Mouse (Mus musculus) cerebellum, postnatal 14 days (tissue): Measurements from ENCODE around the gene Hsbp1.
"Not testable (repeated sequence)": the region's sequence is repeated elsewhere in the genome, so short reads cannot be mapped to it uniquely, and the experiment has no call there.

Experiments used
- DNase-seq, 2 experiments: peaks; one replicate each; pipeline ENCODE4 v3.0.0; 2021; ENCODE audit warnings: mixed read lengths in 2 of 2

Gene Hsbp1

DNA sequence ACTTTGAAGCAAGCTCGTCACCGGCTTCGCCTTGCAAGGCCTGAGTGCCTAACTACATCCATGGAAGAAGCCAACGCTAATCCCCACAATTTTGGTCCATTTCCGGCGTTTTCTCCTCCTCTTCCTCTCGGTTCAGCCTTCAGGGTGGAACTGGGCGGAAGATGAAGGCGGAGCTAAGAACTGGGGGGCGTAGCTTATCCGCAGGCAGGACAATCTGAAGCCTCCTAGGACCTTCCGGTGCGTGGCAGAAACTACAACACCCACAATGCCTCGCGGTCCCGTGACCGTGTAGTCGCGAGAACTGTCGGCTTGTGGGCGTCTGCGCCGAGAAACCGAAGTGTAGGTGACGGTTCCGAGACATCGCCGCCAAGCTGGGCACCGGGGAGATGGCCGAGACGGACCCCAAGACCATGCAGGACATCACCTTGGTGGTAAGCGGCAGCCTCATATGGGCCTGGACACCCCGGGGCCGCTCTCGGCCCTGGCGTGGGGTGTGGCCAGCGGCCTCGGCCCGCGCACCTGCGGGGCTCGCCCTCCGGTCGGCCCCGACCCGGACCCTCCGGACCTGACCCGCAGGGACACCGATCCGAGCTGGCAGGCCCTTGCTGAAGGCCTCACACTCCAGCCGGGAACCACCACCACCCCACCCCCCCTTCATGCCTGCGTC is at the start of gene Hsbp1:
Gene Hsbp1, plus strand, starts transcription at position 299 of the 667 bp plus-strand sequence.
- peak; percentile 96 to 98 for DNase-seq

DNA sequence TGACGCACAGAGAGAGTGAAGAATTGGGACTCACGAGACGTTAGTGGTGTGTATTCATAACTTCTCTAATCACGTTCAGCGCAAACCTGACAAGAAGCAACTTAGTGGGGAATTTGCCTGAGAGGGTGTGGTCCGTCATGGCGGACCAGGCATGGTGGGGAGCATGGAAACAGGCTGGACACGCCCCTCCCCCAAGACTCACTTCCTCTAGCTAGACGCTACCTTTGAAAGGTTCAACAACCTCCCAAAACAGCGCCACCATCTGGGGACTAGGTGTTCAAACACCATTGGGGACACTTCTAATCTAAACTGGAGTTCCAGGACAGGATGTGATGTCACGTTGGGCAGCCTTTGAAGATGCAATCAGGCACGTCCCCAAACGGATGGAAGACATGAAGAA is 48.8 kb upstream of the Hsbp1 start:
- DNase-seq = no peak

DNA sequence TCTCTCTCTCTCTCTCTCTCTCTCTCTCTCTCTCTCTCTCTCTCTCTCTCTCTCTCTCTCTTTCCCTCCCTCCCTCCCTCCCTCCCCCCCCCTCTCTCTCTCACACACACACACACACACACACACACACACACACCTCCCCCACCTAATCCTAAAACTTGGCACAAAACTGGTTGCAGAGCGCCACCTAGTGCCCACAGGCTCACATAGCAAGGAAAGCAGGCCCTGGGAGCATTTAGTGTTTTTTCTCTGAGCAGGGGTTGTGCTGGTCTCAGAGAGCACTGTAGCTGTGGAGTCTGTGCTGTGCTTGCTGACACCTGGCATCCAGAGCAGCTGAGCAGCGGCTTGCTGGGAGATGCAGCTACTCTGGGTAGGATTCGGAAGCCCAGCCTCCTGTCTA is 46.5 kb upstream of the Hsbp1 start:
- DNase-seq = peak; percentile 73 to 75

DNA sequence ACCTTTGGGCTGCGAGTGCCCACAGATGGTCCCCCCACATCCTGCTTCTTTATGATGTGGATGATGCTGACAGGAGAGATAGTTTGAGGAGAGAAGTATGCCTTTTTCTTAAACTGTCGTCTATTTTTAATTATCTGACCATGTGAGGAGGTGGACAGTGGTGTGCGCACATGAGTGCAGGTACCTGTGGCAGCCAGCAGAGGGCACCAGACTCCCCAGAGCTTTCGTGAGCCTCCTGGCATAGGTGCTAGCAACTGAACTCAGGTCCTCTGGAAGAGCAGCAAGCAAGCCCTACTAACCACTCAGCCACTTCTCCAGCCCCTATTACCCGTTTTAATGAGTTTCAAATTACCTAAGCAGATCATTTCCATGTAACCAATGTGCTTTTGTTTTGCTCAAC is 44.0 kb upstream of the Hsbp1 start:
- no peak for DNase-seq

DNA sequence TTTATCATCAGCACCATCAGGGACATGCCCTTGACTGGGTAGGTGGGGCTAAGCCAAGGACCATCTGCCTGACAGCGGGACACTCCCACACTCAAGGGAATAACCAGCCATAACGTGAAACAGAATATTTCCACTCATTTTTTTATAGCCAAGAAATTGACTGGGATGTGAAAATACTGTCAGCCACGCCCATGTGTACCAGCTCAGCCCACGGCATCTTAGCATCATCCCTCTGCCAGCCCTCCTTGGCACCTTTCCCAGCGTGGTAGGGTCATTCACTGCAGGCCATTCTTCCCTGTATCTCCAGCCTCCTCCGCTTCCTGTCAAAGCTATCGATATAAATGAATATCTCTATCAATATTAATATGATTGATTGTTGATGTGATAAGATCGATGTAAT is 40.1 kb upstream of the Hsbp1 start:
- peak; percentile 59 to 75 for DNase-seq

DNA sequence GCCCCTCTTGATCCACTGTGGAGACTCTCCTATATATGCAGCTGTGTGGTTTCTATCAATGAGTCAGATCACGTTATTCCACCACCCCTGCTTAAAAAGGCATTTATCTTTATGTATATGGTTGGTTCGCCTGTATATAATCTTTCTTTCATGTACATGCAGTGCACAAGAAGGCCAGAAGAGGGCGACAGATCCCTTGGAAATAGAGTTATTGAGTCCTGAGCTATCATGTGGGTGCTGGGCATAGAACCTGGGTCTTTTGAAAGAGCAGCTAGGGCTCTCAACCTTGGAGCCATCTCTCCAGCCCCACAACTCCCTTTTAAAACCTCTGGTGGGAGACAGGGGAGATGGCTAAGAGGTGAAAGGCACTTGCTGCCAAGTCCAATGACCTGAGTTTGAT is 32.9 kb upstream of the Hsbp1 start:
- peak in 1 of 2 experiments; percentile 46 for DNase-seq

DNA sequence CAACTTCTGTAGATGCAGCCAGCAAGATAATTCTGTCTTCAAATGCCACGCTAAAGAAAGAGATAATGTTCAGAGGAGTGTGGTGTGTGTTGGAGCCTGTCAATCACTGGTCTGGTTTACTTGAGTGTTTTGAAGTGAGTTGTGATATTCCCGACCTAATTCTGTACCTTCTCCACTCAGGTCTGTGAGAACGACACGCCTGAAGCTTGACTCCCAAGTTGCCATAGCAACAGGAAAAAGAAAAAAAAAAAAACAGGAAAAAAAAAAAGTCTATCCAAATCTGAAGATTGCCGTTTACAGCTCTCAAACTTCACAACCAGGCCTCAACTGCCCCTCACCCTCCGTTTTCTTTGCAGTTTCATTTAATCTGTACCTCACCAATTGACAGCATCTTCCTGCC is 21.1 kb upstream of the Hsbp1 start:
- DNase-seq = no peak

DNA sequence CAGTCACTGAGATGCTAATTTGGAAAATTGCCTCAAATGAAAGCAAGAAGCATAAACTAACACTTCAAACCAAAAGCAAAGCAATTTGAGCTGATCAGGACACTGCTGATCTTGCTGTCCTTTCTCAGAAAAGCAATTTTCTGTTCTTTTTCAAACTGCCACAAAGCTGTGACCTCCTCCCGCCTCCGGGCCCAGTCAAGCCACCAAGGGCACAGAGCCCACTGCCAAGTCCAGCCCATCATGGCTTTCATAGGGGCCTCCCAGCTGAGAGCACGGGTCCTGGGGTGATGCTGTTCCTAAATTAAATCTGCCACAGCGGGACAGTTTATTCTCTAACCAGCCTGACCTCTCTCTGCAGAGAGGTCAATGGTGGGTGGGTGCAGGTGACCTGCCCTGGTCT is 4.7 kb upstream of the Hsbp1 start:
- no peak for DNase-seq

DNA sequence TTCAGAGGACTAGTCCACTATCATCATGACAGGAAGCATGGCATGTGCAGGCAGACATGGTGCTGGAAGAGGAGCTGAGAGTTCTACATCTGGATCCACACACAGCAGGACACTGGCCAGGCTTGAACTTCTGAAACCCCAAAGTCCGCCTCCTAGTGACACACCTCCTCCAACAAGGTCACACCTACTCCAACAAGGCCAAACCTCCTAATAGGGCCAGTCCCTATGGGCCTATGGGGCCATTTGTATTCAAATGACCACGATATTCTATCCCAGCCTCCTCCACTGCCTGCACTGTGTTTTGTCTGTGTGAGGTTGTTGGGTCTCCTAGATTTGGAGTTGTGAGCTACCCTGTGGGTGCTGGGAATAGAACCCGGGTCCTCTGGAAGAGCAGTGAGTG is 682 bp upstream of the Hsbp1 start:
- no peak for DNase-seq

DNA sequence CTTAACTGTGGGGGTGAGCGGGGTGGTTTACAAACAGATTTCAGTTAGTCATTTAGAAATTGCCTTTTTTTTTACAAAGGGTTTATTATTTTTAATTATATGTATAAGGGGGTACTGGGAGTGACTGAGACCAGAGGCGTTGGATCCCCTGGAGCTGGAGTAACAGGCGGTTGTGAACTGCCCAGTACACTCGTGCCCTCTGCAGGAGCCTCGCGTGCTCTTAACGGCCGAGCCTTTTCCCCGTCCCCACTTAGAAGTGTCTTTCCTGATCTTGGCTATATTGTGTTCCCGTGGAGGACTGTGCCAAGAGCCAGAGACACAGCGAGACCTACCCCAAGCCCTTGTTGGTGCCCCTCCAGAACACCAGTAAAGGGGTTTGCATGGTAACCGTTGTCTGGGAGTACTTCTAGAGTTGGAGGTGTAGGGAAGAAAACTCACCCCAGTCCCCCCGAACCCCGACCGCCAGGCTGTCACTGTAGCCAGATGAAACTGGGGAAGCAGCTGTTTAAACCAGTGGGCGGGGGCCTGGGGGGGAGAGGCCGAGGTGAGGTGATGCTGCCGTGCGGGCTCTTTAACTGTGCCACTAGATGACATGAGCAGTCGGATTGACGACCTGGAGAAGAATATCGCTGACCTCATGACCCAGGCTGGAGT is 868 bp downstream of the Hsbp1 start:
- peak; percentile 30 to 41 for DNase-seq

DNA sequence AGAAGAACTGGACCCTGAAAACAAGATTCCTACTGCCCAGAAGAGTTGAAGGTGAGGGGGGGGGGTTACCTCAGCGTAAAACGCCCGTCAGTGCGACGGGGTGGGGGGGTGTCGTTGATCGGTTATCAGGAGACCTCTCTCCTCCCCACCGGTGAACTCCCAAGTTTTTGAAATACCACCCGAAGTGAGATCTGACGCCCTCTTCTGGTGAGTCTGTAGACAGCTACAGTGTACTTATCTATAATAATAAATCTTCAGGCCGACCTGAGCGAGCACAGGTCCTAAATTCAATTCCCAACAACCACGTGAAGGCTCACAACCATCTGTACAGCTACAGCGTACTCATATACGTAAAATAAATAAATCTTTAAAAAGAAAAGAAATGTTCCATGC is 1.4 kb downstream of the Hsbp1 start:
- peak in 1 of 2 experiments; percentile 26 for DNase-seq

DNA sequence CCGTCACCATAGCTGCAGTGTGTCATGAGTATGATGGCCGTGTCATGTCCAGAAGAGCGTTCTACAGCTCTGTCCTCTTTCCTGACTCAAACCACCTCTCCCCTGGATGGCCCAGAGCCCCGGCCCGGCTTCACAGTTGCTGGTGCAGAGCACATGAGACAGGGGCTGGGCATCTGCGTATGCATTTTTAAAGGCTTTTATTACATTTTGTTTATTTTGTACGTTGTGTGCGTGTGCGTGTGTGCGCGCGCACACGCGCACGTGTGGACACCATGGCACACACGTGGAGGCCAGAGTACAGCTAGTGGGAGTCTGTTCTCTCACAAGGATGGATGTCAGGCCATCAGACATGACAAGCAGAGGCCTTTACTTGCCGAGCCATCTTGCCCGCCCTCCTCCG is 7.4 kb downstream of the Hsbp1 start:
- DNase-seq = no peak

DNA sequence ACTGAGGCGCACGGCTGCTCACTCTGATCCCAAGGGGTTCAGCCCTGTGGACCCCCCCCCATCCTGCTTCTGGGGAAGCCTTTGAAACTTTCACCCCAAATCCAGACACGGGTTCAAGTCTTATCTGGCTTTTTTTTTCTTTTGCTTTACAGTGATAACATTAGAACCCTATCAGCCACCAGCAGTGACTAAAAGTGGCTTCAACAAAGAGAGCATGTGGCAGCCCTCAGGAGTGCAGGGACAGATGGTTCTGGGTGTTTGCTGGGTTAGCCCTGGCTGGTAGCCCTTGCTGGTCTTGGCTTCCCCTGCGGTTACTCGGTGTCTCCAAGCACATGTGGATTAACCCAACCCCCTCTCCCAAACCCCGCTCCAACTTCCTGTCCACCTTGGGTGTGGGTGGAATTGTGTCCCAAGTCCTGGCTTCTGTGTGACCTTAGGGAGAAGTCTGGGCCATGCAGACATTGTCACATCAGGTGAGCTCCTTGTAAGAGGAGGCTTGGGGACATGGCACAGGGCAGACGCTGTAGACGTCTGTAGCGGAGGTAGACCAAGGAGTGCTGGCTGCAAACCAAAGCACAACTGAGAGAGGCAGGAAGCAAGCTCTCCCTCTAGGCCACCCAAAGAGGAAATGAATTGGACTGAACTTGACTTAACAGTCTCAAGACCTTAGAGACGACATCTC is 8.8 kb downstream of the Hsbp1 start:
- DNase-seq = peak; percentile 53 to 68

DNA sequence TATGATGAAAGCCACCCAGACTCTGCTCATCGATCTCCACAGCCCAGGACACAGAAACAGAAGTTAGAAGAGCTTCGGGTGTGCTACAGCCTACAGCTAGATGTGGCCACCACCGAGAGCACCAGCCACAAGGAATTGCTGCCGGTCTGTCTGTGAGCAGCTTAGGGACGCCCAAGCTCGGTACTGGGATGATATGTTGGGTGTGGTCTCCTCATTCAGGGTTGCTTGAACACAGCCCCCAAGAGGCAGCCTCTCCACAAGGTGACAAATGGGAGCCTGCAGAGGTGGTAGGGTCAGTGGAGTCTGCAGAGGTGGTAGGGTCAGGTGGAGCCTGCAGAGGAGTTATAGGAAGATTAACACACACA is 9.4 kb downstream of the Hsbp1 start:
- DNase-seq = no peak

DNA sequence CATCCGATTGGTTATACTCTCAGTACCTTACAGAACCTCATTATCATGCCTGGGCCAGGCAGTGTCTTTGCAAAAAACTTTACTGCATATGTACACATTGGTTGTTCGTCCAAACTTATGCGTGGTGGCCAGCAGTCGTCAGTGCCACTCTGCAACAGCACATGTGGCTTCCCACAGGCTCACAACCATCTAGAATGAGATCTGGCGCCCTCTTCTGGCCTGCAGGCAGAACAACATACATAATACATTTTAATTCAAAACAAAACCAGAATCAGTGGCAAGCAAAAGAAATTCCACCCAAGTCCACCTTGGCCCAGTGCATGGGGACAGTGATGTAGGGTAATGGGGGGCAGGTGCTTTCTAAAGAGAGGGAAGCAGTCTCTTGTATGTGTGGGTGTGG is 12.3 kb downstream of the Hsbp1 start:
- not testable (repeated sequence) for DNase-seq

DNA sequence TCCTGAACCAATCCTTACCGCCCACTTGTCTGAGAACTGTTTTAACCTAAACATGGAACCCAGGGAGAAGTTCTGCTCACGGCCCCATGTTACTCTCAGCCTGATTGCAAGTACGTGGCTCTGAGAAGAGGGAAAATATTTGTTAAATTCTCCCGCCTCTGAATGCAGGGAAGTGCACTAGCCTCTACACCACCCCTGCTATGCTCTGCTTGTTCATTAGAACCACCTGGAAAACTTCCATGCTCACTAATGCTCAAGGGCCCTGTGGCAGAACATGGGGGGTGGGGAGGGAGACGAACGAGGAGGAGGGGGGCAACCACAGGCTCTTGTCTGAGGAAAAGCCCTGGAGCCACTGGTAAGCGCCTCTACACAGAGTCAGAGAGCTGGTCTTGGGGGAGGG is 13.9 kb downstream of the Hsbp1 start:
- no peak for DNase-seq

DNA sequence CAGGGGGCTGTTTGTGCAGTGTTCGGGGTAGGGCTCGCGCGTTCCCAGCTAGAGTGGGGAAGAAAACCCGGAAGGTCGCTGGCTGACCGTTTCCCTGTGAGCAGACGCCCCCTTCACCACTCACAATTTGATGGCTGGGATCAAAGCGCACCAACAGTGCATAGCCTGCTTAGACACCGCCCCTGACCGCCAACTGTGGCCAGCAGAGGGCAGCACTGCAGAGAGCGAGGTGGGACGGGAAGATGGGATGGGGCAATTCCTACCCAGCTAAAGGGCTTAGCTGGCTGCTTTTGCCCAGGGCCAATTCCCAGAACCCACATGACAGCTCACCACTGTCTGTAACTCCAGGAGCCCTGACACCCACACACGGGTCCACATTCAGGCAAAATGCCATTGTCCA is 14.5 kb downstream of the Hsbp1 start:
- peak; percentile 55 to 83 for DNase-seq

DNA sequence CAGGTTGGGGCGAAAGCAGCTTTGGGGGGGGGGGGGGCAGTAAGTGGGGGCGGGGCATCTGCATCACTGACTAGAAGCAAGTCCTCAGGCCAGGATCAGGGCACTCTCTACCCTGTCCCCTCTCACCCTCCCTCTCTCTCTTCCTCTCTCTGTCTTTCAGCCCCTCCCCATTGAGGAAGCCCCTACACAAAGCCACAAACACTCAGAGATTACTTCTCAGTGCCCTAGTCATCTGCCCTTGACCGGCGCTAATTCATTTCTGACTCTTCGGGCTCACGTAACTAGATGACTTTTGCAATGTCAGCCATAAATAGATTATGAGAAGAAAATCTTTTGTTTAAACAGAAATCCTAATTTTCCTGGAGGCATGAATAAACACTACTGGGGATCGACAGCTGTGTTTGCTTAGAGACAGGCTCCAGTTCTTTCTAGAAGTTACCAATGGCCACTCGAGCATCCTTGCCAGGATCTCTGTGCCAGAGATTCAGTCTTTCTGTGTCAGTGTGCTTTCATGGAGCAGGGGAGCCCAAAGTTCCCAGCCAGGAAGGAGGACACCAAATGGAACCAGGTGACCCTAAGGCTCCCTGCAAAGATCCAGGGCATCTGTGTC is 16.5 kb downstream of the Hsbp1 start:
- DNase-seq = peak in 1 of 2 experiments; percentile 35

DNA sequence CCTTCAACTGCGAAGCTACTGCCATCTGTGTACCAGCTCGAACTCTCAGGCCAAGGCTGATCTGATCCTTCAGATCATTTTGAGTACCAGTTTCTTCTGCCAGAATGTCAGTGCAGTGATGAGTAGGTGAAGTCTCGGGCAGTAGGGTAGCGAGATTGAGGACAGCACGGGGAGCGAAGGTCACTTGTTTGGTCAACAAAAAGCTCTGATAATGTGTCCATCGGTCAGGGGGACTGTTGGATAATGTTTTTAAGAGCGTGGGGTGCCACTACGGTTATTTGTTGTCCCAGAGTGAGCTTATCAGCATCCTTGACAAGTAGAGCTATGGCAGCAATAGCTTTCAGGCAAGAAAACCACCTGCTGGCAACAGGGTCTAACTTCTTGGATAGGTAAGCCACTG is 30.4 kb downstream of the Hsbp1 start:
- not testable (repeated sequence) for DNase-seq

DNA sequence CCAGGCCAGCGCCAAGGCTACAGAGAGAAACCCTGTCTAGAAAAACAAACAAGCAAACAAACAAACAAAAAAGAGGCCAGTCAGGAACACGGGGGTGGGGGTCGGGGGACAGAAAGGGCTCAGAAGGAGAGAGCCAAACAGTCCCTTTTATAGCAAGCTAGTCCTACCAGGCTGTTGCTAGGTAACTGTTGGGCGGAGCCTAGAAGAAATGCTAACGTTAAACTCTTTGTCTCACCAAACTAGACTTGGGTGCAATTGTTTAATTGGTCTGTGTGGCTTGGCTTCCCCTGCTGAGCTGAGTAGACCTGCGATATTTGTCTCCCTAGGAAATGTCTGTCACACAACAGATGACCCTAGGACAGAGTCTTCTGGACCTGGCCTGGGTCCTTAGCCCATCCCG is 34.2 kb downstream of the Hsbp1 start:
- no peak for DNase-seq

DNA sequence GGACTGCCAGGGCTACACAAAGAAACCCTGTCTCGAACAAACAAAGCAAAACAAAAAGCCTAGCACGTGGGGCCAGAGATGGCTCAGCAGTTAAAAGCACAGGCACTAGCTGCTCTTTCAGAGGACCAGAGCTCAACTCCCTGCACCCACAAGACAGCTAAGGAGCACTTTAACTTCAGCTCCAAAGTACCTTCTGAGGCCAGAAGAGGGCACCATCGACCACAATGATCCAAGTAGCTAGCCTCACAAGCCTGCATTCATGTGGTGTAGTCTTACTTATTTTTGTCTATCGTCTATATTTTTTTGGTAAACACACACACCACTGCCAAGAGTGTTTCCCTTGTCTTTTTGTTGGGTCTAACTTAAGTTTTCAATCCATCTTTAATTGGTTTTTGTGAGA is 36.3 kb downstream of the Hsbp1 start:
- DNase-seq = peak in 1 of 2 experiments; percentile 46

DNA sequence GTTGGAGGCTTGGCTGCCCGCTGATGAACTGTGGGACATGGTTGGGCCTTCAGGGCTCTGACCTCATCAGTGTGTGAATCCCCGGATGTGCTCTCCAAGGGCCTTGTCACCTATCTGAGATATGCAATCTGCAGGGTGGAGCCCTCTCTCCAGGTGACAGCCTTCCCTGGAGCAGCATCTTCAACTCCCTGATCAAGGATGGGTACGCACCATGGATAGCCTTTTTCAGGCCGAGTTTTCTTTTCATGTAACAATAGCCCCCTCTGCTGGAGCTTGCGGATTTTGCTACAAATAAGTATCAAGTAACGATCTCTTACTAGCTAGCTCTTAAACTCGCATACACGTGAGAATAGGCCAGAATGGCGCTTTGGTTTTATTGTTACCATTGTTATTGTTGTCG is 40.2 kb downstream of the Hsbp1 start:
- peak; percentile 87 to 90 for DNase-seq

DNA sequence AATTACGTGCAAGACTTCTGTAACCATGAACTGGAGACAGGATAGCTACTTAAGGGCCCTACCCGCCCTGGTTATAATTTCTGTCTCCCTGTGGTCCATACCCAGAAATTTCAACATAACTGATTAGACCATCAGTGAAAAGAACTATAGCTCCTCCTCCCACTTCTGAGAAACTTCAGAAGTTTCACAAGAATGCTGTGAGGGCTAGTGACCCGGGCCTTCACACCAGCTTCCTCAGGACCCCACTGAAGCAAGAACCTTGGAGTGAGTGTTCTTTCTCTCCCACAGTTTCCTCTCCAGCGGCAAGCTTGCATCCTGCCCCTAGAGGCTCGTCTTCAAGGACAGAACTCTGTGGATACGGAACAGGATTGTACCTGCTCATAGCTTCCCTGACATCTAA is 41.6 kb downstream of the Hsbp1 start:
- no peak for DNase-seq

DNA sequence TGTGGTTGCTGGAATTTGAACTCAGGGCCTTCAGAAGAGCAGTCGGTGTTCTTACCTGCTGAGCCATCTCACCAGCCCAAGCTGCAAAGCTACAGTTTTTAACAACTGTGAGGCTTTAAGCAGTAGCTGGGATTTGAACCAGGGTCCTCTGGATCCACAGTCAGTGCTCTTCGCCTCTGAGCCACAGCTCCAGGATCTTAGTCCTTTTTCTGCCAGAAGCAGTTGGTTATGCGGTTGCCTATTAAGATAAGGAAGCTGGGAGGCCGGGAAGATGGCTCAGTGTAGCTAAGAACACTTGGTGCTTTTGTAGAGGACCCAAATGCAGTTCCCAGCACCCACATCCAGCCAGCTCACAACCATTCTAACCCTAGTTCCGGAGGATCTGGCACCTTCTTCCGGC is 42.7 kb downstream of the Hsbp1 start:
- no peak for DNase-seq
